8 mouse cellular contexts compared by ENCODE assay signal in the genomic region with DNA sequence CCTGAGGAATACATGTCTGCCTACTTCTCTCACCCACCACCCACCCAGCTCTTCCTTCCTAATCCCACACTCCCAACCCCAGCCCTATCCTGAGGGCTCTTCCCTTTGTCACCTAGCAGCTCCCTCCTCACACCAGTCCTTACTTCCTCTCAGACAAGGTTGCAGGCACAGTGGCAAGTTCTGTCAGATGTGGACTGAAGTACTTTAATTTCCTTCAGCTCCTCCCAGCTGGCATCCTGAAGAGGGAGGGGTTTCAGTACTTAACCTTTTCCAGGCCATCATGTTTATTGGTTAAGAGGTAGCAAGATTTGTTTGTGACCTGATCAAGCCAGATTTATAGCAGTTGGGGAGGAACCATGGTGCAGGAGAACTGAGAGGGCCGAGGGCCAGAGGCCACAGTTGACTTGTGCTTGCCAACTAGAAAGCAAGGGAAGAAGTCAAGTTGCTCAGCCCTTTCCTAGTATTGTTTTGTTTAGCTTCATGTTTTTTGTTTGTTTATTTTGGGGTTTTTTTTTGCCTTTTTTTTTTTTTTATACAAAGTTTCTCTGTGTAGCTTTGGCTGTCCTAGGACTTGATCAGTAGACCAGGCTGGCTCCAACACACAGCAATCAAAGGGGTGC. TPM values are rescaled to one million over a fixed set of nuclear protein-coding genes. Genes with fewer than 3 reads are reported as not detected.
DNase-seq lines count a peak whose midpoint lies in the region; ATAC-seq and TF ChIP-seq lines count a peak whose summit lies in the region.
"Not testable (repeated sequence)": the region's sequence is repeated elsewhere in the genome, so short reads cannot be mapped to it uniquely, and the experiment has no call there.

Gene Ly6c1, minus strand, starts transcription at position 189 of the 620 bp plus-strand sequence.

- H3K4me1 ChIP-seq in bone marrow, adult 2 months (ENCODE audit: control insufficient read depth, insufficient read depth, low read length); heart, embryonic 16.5 days (ENCODE audit: control insufficient read depth, insufficient read depth, low read length); intestine, embryonic 16.5 days (ENCODE audit: control insufficient read depth, insufficient read depth, low read length): not testable (repeated sequence)

- 27% methylated on average over 1 of the region's 1 CpGs for WGBS in bone marrow, adult 2 months
- 71% methylated on average over 1 of the region's 1 CpGs for WGBS in heart, embryonic 16.5 days
- WGBS in intestine, embryonic 16.5 days, result 64% methylated on average over 1 of the region's 1 CpGs

- H3K27me3 ChIP-seq in heart, embryonic 16.5 days (ENCODE audit: control insufficient read depth, insufficient read depth, low read length); intestine, embryonic 16.5 days (replicated peaks; ENCODE audit: control insufficient read depth, insufficient read depth, low read length): not testable (repeated sequence)

- not testable (repeated sequence) for TF ChIP-seq CTCF in bone marrow, adult 2 months (IDR thresholded peaks at IDR 0.05; ENCODE audit: control insufficient read depth, insufficient read depth, low read length)

- DNase-seq in gastrocnemius, adult 8-10 months (ENCODE audit: low spot score in 2 of 2); layer of hippocampus, adult 18-20 months (ENCODE audit: low spot score in 2 of 2); left cerebral cortex, postnatal 25 days (ENCODE audit: low spot score in 2 of 2): not testable (repeated sequence)
- peak; percentile 22 for DNase-seq in skeletal muscle tissue, adult 2 months (ENCODE audit: low read depth, low spot score)

- not testable (repeated sequence) for H3K27ac ChIP-seq in bone marrow, adult 2 months (ENCODE audit: control insufficient read depth, insufficient read depth, low read depth, low read length, poor library complexity); heart, embryonic 16.5 days (ENCODE audit: low read length); intestine, embryonic 16.5 days (ENCODE audit: low read length)

- not testable (repeated sequence) for H3K36me3 ChIP-seq in heart, embryonic 16.5 days (ENCODE audit: control insufficient read depth, insufficient read depth); intestine, embryonic 16.5 days (ENCODE audit: control insufficient read depth, insufficient read depth, low read length)

- H3K4me2 ChIP-seq in heart, embryonic 16.5 days (ENCODE audit: low read depth, low read length); intestine, embryonic 16.5 days (ENCODE audit: low read depth, low read length): not testable (repeated sequence)

- not testable (repeated sequence) for H3K4me3 ChIP-seq in bone marrow, adult 2 months (replicated peaks; ENCODE audit: control insufficient read depth, low read depth, low read length); heart, embryonic 16.5 days (ENCODE audit: low read length); intestine, embryonic 16.5 days (ENCODE audit: low read length)

- H3K9me3 ChIP-seq in heart, embryonic 16.5 days (replicated peaks; ENCODE audit: control insufficient read depth, low read length); intestine, embryonic 16.5 days (ENCODE audit: control insufficient read depth, low read length): not testable (repeated sequence)

- ATAC-seq in CD4-positive, CD25-positive, alpha-beta regulatory T cell, adult 4 months, result peak; percentile 45
- ATAC-seq in heart, embryonic 16.5 days (replicated peaks; ENCODE audit: extremely low read depth, insufficient read depth, low FRiP score); intestine, embryonic 16.5 days: not testable (repeated sequence)

- H3K9ac ChIP-seq in heart, embryonic 16.5 days (ENCODE audit: low read length); intestine, embryonic 16.5 days (ENCODE audit: low read depth, low read length): not testable (repeated sequence)

- intact Hi-C loops in left cerebral cortex, postnatal 25 days (cut with DNase I), result not testable (repeated sequence)

- not testable (repeated sequence) for TF ChIP-seq POLR2A in bone marrow, adult 2 months (IDR thresholded peaks at IDR 0.05; ENCODE audit: borderline replicate concordance, control insufficient read depth, low read depth, low read length)

RNA-seq across cellular contexts. Expression of gene Ly6c1, which starts in this region (rescaled TPM):
- 100 to 1,000 TPM; 133 to 161 TPM for polyA plus RNA-seq in CD4-positive, CD25-positive, alpha-beta regulatory T cell, adult 4 months (2017; shearing (Covaris generic))
- 19.7 and 38.3 TPM in 2 replicates for polyA plus RNA-seq in bone marrow, adult 2 months (2011; ENCODE audit: insufficient read depth, insufficient read length, low replicate concordance, missing spikeins)
- 10 to 100 TPM; 67.7 to 88.4 (median 78.3) TPM for total RNA-seq in gastrocnemius, adult 8-10 months (2022)
- 16.7 and 18.5 TPM in 2 replicates for polyA plus RNA-seq in heart, embryonic 16.5 days (2015; fragmentation: Nextera tagmentation; extraction: Ambion mirVana)
- polyA plus RNA-seq in intestine, embryonic 16.5 days (2015; fragmentation: Nextera tagmentation; extraction: Ambion mirVana), result 14.7 and 18.0 TPM in 2 replicates
- 10 to 100 TPM; 59.8 to 63.1 TPM for total RNA-seq in layer of hippocampus, adult 18-20 months (2021)
- total RNA-seq in left cerebral cortex, postnatal 25 days (2021), result 10 to 100 TPM; 67.4 to 78.8 TPM
